Mouse (Mus musculus): Measurements from ENCODE around the gene Cinp. TPM values are rescaled to one million over a fixed set of nuclear protein-coding genes. Genes with fewer than 3 reads are reported as not detected.

The Cinp gene
- 78.8 and 82.8 TPM in 2 replicates for total RNA-seq (2014; fragmentation: Nextera tagmentation)
- 127 and 134 TPM in 2 replicates for total RNA-seq (2017)
- 14.0 and 23.4 TPM in 2 replicates for polyA plus RNA-seq (2012)

DNA sequence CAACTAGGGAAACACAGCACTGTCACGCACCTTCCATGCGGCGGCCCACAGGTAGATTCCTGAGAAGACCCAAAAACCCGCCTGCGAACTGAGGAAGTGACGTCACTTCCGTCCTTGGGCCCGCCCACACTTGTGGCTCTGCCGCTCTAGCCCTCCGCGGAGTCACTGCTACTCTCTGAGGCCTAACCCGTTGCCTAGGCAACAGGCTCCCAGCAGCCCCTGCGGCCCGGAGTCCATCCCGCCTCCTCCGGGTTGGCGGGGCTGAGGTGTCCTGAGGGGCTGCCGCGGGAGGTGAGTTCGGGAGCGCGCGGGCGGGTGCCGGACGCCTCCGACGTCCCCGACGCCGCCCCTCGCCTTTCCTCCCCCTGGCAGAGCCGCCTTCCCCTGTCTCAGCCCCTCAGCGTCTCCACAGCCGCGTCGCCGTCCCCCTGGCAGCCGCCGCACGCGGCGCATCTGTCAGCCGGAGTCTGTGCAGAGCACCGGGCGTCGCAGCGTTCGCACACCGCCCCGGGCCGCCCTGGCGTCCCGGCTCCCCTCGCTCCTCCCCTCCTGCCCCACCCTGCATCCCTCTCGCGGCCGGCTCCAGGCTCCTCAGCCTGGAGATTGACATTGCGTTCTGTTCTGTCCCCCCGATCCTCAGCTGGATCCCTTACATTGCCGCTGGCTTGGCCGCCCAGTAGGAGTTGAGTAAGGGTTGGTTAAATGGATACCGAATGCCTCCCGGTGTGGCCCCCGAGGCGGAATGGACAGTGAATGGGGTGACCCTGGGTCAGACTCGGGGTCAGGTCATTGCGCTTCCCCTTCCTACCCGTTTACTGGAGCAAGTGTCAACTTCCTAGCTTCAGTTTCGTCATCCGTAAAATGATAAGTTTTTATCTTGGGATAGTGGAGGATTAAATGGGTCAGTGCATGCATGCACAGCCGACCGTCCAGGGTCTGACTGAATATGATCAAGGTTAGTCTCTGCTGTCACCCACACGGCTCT lies at the start of gene Cinp, which contains the start of gene Tecpr2:
Gene Cinp (minus strand): TSS at position 110 of the 985 bp plus-strand sequence.
Gene Tecpr2 (plus strand): TSS at position 229 of the 985 bp plus-strand sequence.
- DNase-seq (ENCODE audit: low spot score) (peak; percentile 100), ATAC-seq (ENCODE audit: extremely low read depth, insufficient number of reproducible peaks, low FRiP score, poor library complexity, severe bottlenecking) (peak; percentile 98)
- Histone ChIP-seq H3K36me3 (replicated peaks) (peaks cover 37% of the 10 kb centered on the region), H3K27me3 (ENCODE audit: insufficient read depth, low read length) (no peaks in the 10 kb centered on the region), H3K4me3 (ENCODE audit: low read depth, low read length) (peak within 1 kb of the TSS; percentile 80), H3K4me1 (ENCODE audit: insufficient read depth, low read depth, low read length) (peaks cover 48% of the 10 kb centered on the region), H3K9me3 (replicated peaks) (no peaks in the 10 kb centered on the region)
- TF ChIP-seq GATA2 (IDR thresholded peaks at IDR 0.05; ENCODE audit: borderline replicate concordance, low read depth, low read length): no peak

DNA sequence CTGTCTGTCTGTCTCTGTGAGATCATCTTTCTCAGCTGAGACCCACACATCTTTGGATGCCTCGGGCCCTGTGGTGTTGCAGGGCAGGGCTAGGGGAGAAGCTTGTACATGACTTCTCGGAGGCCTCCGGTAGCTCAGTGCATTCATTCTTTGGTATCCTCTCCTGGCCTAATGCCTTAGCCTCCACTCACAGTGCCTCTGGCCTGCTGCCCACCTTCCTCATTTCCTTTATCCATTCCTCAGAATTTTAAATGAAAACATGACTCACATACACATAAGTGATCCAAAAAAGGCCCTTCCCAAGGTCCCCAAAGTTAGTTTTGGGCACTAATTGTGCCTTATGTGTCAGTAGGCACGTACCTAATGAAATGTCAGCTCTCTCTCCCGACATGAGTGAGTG lies 48.6 kb upstream of the Cinp start:
- Histone ChIP-seq H3K9me3 (replicated peaks) (no peaks in the 10 kb centered on the region), H3K27me3 (ENCODE audit: insufficient read depth, low read length) (no peaks in the 10 kb centered on the region), H3K4me1 (ENCODE audit: insufficient read depth, low read depth, low read length) (peaks cover 9% of the 10 kb centered on the region), H3K4me3 (ENCODE audit: low read depth, low read length) (no peak overlapping the region), H3K36me3 (replicated peaks) (peaks cover 84% of the 10 kb centered on the region)
- DNase-seq (ENCODE audit: low spot score) (no peak), ATAC-seq (ENCODE audit: extremely low read depth, insufficient number of reproducible peaks, low FRiP score, poor library complexity, severe bottlenecking) (no peak)
- no peak for TF ChIP-seq TAL1 (conservative IDR thresholded peaks at IDR 0.05; ENCODE audit: low read depth, low read length)
- no peak for TF ChIP-seq GATA2 (IDR thresholded peaks at IDR 0.05; ENCODE audit: borderline replicate concordance, low read depth, low read length)

DNA sequence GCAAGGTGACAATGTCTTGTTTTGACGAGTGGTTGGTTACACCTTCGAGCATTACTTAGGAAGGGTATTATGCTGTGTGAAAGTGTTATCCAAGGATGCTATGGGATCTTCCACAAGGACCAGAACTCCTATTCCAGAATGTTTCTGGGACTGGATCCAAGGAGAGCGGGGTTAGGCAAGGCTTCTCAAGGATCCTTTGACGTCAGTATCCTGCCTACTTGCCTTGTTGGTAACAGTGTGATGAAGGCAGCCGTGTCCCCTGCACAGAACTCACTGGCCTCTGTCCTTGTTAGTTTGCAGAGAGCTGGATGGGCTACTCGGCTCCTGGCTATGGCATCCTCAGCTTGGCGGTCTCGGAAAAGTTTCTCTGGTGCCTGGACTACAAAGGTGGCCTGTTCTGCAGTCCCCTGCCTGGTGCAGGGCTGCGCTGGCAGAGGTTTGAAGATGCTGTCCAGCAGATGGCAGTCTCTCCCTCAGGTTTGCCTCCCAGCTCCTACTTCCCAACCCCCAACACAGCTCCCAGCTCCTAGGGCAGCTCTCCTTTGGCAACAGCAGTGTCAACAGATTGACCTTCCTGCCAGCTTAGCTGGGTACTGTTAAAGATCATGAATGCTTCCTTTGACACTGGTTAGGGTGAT lies 47.2 kb upstream of the Cinp start:
- H3K36me3 ChIP-seq (replicated peaks): peaks cover 88% of the 10 kb centered on the region
- no peaks in the 10 kb centered on the region for H3K9me3 ChIP-seq (replicated peaks)
- H3K4me1 ChIP-seq (ENCODE audit: insufficient read depth, low read depth, low read length): peaks cover 9% of the 10 kb centered on the region
- ATAC-seq (ENCODE audit: extremely low read depth, insufficient number of reproducible peaks, low FRiP score, poor library complexity, severe bottlenecking) (peak; percentile 71), DNase-seq (ENCODE audit: low spot score) (peak; percentile 84)
- TF ChIP-seq GATA1 (IDR thresholded peaks at IDR 0.05; ENCODE audit: borderline replicate concordance, low read length) (no peak), GATA2 (IDR thresholded peaks at IDR 0.05; ENCODE audit: borderline replicate concordance, low read depth, low read length) (no peak), CTCF (IDR thresholded peaks at IDR 0.05; ENCODE audit: low read depth, low read length) (peak; percentile 82), TAL1 (conservative IDR thresholded peaks at IDR 0.05; ENCODE audit: low read depth, low read length) (no peak)
- no peak overlapping the region for H3K4me3 ChIP-seq (ENCODE audit: low read depth, low read length)
- H3K27me3 ChIP-seq (ENCODE audit: insufficient read depth, low read length): no peaks in the 10 kb centered on the region

DNA sequence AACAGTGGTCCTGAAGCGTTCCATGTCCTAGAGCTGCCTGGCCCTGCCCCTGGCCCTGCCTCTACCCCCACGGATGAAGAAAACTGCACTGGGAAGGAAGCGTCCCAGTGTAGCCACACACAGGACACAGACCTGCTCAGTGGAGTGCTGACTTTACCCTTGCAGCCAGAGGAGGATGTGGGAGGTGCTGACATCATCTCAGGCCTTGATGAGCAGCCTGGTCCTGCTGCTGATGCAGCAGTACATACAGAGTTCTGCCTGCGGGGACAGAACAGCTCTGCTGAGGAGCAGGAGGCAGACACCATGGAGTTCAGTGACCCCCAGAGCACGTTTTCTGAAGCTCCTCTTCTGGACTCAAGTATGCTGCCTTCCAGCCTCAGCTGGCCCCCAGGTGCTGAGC lies 43.9 kb upstream of the Cinp start:
- Histone ChIP-seq H3K4me3 (ENCODE audit: low read depth, low read length) (no peak overlapping the region; the same call in 1 of the 2 replicates), H3K9me3 (replicated peaks) (no peaks in the 10 kb centered on the region), H3K27me3 (ENCODE audit: insufficient read depth, low read length) (no peaks in the 10 kb centered on the region), H3K36me3 (replicated peaks) (peaks cover 86% of the 10 kb centered on the region), H3K4me1 (ENCODE audit: insufficient read depth, low read depth, low read length) (peaks cover 9% of the 10 kb centered on the region)
- no peak for ATAC-seq (ENCODE audit: extremely low read depth, insufficient number of reproducible peaks, low FRiP score, poor library complexity, severe bottlenecking)
- DNase-seq (ENCODE audit: low spot score): no peak
- TF ChIP-seq TAL1 (conservative IDR thresholded peaks at IDR 0.05; ENCODE audit: low read depth, low read length): no peak
- no peak for TF ChIP-seq POLR2AphosphoS5 (IDR thresholded peaks at IDR 0.05; ENCODE audit: insufficient replicate concordance, low read depth, low read length)
- TF ChIP-seq GATA2 (IDR thresholded peaks at IDR 0.05; ENCODE audit: borderline replicate concordance, low read depth, low read length): no peak
- no peak for TF ChIP-seq GATA1 (IDR thresholded peaks at IDR 0.05; ENCODE audit: borderline replicate concordance, low read length)
- no peak for TF ChIP-seq CTCF (IDR thresholded peaks at IDR 0.05; ENCODE audit: low read depth, low read length)

DNA sequence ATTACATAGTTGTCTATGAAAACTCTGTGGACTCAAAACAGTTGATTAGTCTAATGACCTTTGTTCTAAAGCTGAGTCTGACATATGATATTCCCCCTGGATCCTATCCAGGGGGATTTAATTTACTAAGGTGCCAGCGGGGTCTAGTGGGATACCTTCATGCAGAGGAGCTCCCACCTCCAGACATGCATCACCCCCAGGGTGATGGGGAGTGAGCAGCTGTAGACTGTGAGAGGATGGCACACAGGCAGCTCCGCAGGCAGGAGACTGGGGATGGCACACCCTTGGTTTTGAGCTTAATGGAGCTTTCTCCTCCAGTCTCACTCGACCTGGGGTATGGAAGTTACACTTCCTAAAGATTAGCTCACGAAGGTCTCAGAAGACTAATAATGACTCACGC lies 32.6 kb upstream of the Cinp start:
- H3K36me3 ChIP-seq (replicated peaks): peaks cover 67% of the 10 kb centered on the region
- ATAC-seq (ENCODE audit: extremely low read depth, insufficient number of reproducible peaks, low FRiP score, poor library complexity, severe bottlenecking) (no peak), DNase-seq (ENCODE audit: low spot score) (no peak)
- no peaks in the 10 kb centered on the region for H3K9me3 ChIP-seq (replicated peaks)
- H3K27me3 ChIP-seq (ENCODE audit: insufficient read depth, low read length): no peaks in the 10 kb centered on the region
- TF ChIP-seq CTCF (IDR thresholded peaks at IDR 0.05; ENCODE audit: low read depth, low read length): no peak
- no peak for TF ChIP-seq GATA1 (IDR thresholded peaks at IDR 0.05; ENCODE audit: borderline replicate concordance, low read length)
- TF ChIP-seq GATA2 (IDR thresholded peaks at IDR 0.05; ENCODE audit: borderline replicate concordance, low read depth, low read length): no peak
- TF ChIP-seq TAL1 (conservative IDR thresholded peaks at IDR 0.05; ENCODE audit: low read depth, low read length): no peak
- TF ChIP-seq POLR2AphosphoS5 (IDR thresholded peaks at IDR 0.05; ENCODE audit: insufficient replicate concordance, low read depth, low read length): no peak
- H3K4me3 ChIP-seq (ENCODE audit: low read depth, low read length): no peak overlapping the region
- H3K4me1 ChIP-seq (ENCODE audit: insufficient read depth, low read depth, low read length): no peaks in the 10 kb centered on the region

DNA sequence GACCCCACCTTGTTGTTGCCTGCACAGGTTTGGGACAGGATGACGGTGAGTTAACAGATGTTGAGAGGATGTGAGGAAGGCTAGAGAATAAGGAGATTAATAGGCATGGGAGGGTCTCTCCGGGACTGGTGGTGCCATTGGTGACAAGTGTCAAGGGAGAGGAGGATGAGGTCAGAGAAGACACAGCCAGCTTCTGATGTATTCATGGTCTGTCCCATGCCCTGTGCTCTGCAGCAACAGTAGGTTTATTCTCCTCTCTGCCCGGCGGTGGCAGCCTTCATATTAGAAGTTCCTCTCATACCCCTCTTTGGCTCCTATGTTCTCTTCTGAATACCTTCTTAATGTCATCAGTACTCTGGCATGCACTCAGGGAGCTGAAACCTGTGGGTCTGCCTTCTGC lies 31.3 kb upstream of the Cinp start:
- Histone ChIP-seq H3K27me3 (ENCODE audit: insufficient read depth, low read length) (no peaks in the 10 kb centered on the region), H3K36me3 (replicated peaks) (peaks cover 70% of the 10 kb centered on the region), H3K4me3 (ENCODE audit: low read depth, low read length) (no peak overlapping the region), H3K9me3 (replicated peaks) (no peaks in the 10 kb centered on the region), H3K4me1 (ENCODE audit: insufficient read depth, low read depth, low read length) (no peaks in the 10 kb centered on the region)
- TF ChIP-seq GATA2 (IDR thresholded peaks at IDR 0.05; ENCODE audit: borderline replicate concordance, low read depth, low read length) (no peak), TAL1 (conservative IDR thresholded peaks at IDR 0.05; ENCODE audit: low read depth, low read length) (no peak), GATA1 (IDR thresholded peaks at IDR 0.05; ENCODE audit: borderline replicate concordance, low read length) (no peak), POLR2AphosphoS5 (IDR thresholded peaks at IDR 0.05; ENCODE audit: insufficient replicate concordance, low read depth, low read length) (no peak), CTCF (IDR thresholded peaks at IDR 0.05; ENCODE audit: low read depth, low read length) (no peak)
- no peak for DNase-seq (ENCODE audit: low spot score)
- no peak for ATAC-seq (ENCODE audit: extremely low read depth, insufficient number of reproducible peaks, low FRiP score, poor library complexity, severe bottlenecking)

Data from G1E (cell line).